Mouse (Mus musculus) embryo, embryonic 10.5 days (tissue): ENCODE measurements around the gene Unc5c.

Experiments
- DNase-seq: peaks from one replicate; pipeline ENCODE4 v3.0.0-alpha.2; 2015; ENCODE audit warnings: low spot score

Gene Unc5c

DNA sequence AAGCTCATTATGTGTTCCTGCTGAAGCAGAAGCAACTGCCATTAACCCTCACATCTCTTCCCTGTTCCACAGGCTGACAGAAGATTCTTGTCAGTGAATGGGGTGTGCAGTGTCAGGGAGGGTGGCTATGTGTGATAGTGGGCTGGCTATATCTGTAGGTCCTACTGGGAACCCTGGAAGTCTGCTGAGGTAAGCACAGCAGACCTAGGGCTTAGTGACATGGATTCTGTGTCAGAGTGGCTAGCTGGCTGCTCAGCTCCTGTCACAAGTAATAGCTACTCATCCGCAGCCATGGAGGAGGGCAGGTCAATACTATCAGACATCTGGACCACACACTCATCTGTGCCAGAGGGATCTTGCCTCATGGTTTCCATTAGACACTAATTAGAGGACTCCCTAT, 349.8 kb downstream of the Unc5c start:
- peak; percentile 22 for DNase-seq

DNA sequence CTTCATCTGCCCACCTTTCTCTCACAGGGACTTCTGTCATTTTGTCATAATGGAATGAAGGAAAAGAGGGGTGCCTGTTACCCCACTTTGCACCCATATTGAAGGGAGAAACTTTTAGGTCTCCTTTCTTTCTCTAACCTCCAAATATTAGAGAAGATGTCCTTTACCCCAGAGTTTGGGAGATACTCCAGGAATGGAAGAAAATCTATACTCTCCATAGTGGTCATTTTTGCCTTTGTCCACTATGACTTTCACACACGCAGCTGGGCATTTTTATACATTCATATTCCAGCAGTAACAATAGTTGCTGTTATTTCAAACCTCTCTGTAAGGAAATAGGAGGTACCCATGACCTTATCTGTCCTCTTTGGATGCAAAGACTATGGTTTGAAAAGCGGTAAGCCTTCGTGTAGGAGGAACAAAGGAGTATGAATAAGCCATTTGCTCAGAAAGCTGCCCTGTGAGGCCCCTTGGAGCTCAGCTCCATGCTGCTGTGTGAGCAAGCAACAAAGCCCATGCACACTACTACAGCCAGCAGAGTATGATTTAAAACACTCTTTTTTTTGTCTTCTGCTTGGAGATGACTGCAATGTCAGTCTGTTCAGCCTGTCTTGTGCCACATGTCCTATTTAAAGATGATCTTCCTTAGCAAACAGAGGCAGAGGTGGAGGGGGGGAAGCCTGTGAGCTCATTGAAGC, 353.7 kb downstream of the Unc5c start:
- peak; percentile 44 for DNase-seq

DNA sequence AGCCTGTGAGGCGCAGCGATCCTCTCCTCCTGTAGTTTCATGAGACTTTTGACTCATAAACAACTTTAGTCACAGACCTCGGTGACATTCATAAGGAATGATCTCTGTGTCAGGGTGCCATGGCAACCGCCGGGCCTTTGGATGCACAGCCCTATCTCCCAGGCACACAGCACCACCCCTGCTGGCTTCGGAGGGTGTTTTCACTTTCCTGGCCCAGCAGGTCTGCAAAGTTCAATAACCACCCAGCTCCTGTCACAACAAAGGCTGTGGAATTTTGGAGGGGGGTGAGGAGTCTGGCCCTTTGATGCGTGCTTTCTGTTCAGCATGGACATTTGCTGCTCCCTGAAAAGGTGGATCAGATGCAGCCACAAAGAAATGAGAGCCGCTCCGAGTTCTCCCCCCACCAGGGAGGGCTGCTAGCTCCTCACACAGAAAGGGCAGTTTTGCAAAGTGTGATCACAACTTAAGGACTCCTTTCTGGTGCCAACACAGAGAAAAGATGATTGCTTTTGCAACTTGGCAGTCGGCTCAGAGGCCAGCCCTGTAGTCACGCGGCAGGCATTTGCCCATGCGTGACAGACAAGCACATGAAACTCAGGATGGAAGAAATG, 354.4 kb downstream of the Unc5c start:
- DNase-seq = peak; percentile 88

DNA sequence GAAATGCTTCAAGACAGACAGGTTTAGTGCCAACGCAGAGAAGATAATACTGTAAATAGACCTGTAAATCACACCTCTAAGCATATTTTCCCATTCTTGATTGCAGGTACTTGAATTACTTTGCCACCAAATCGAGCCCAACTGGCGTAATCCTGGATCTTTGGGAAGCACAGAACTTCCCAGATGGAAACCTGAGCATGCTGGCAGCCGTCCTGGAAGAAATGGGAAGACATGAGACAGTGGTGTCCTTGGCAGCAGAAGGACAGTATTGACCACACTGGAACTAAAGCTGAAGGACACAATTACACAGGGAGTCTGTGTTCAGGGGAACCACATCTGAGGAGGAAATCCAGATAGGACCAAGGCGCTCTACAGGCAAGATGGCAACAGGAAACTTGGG, 363.3 kb downstream of the Unc5c start:
- no peak for DNase-seq

DNA sequence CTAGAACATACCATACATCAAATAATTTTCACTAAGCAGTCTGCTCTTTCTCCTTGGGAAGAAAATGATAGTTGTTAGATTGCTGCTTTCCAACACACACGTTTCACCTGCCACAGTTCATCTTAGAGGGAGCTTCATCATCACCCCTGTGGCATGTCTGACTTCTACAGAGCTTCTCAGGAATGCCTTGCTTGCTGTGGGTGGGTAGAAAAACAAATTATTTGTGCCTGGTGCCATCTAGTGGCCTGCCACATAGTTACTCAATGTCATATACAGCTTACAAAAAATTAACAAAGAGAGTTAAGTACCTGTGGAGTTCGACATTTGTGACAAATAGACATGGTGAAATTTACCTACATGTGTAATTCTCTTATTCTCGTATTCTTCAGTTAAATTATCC, 366.1 kb downstream of the Unc5c start:
- peak; percentile 79 for DNase-seq

DNA sequence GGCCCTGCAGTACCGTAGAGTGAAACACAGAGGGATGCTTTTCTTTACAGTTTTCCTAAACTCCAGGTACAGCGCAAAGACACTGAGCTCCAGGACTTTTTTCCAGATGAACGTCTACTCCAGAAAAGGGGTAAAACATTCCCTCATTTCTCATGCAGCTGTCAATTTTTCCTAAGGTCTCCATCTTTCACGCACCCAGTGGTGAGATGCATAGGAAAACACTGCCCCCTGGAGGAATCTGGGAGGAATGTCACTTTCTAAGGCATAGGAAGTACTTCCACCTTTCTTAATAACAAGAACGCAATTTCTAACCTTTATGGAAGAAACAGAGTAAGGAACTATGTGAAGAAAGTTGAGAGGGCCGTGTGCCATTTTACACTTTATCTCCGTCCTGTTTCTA, 373.8 kb downstream of the Unc5c start:
- DNase-seq = peak; percentile 82

DNA sequence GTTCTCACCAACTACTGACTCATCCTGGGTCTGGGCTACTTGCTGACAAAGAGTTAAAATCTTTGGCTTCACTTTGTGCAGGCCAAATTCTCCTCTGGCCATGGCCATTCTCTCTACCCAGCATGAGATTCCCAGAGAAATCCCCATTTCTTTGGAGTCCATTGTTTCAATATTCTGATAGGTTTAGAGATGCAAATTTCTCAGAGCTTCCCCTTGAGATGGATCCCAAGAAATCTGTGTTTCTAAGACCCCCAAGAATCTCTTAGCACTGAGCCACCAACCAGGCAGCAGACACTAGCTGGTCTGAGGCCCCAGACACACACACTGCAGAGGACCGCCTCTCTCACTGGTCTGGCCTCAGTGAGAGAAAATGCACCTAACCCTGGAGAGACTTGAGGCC, 384.2 kb downstream of the Unc5c start:
- no peak for DNase-seq

DNA sequence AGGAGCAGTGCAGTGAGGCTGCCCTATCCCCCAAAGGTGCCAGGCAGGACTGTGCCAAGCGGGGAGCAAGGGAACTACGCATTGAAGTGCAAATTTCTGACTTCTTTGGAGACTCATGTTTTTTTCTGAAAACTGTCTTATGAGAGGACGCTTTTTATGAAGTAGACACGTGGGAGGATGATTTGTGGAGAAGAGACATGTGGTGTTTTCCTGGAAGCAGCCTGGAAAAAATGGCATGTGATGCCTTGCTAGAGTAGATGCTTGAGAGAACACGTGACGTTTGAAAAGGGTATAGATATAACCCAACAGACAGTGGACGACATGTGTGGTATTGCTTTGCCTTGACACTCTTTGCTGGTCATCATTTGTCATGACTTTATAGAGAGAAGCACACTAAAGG, 385.1 kb downstream of the Unc5c start:
- no peak for DNase-seq

DNA sequence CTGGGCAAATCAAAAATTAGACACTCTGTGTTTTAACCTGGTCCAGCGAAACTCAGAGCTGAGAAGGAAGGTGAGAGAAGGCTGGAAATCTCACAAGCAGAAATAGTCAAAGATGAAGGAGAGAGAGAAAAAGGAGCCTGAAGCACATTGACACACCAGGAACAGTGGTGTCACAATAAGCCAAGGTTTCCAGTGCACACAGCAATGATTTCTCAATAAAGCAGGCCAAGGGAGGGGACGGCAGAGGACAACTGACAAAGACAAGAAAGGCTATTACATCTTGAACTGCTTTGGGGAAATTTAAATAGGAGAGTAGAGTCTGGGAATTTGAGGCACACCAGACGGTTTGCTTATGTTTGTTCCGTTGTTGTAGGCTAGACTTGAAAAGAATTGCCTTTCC, 389.3 kb downstream of the Unc5c start:
- no peak for DNase-seq

DNA sequence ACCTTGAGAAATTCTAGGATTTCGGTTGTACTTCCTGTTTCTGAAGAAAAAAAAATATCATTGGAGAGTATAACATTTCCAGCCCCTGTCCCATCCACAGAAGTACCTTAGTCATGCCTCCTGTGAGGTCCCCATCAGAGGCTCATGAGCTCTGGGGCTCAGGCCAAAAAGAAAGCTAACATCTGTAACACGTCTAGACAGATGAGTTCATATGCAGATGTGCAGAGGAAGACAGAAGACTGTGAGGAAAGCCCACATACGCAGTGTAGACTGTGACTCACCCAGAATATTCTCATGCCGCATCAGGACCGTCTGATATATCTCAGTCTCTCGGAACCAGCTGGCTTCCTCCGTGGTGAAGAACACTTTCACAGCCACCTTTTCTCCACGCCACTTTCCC, 392.1 kb downstream of the Unc5c start:
- DNase-seq = no peak

DNA sequence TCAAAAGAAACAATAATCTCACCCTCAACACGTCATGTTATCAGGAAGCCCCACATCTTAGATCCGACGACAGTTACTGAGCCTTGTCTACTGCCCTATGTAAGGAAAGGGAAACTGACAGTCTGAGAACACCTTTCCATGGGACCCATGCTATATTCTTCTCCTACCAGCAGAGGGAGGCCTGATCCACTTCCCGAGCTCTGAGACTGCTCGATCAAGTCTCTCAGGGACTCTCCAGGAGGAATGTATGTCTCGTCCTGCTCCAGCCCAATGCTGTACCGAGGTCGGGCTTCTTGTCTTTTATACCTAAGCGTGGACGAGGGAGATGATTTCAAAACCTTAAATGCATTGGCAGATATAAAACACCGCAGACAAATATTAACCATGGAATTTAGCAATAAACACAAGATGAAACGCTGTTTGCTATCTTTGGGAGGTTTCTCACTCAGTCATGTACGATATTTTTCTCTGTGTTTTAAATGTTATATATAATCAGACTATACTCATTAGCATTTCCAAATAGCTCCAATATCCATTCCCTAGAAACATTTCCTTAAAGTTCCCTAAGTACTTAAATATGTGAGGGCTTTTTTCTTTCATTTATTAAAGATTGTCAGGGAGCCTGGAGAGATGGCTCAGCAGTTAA, 397.9 kb downstream of the Unc5c start:
- peak; percentile 88 for DNase-seq

DNA sequence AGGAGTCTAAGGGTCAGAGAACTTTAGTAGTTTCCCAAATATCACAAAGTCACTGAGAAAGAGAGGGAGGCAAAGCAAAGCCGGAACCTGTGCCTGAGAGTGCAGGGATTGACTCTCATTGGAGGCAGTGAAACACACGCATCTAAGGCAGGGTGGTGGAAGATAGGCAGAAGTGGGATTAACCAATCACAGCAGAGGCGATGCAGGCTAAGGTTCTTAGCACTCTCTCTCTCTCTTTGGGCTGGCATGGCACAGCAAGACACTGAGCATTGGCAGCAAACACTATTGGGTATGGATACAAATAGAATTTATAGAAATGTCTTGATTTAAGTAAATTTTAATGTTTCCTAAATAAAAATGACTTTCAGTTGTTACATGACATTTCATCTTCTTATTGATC, 406.8 kb downstream of the Unc5c start:
- DNase-seq = no peak

DNA sequence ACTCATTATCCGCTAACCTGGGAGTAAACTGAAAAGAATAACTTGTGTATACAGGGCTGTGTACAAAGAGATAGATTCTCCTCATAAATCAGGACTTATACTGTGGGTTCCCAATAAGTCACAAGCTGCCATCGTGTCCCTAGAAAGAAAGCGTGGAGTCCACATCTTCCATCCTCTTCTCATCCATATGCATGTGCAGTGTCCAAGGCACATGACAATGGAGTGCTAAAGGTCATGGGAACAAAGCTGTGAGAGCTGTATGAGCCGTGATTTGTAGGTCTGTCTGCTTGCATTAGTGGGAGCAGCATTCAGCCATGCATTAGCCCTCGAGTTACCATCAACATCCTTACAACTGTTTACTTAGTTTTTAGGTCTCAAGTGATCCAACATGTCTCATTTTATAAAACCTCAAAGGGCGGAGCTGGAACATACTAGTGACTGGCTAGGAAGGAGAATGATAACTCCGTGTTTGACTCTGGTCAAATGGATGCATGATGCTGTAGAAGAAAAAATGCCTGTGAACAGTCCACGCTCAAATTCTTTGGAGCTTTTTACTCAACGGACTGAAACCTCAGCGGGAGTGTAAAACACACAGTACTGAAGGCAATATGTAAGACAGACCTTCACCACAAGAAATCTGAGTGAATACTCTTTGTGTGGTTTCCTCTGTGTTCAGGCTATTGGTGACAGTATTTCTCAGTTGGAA, 407.5 kb downstream of the Unc5c start:
- DNase-seq = peak; percentile 72

DNA sequence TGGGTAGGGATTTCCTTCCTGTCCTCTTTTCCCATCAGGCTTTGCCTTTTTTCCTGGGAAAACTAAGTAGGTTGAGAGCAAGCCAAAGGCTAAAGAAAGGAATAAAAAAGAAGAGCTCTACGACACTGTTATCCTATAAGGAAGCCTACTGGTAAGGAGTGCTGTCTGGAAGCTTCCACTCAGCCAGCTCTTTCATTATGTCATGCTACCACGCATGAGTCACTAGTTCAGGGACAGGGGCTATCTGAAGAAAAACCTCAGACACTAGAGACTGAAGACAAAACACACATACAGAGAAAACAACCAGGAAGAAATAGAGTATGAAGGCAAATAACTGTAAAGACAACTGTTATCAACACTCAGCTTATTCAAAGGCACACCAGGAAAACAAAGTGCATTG, 417.5 kb downstream of the Unc5c start:
- no peak for DNase-seq

DNA sequence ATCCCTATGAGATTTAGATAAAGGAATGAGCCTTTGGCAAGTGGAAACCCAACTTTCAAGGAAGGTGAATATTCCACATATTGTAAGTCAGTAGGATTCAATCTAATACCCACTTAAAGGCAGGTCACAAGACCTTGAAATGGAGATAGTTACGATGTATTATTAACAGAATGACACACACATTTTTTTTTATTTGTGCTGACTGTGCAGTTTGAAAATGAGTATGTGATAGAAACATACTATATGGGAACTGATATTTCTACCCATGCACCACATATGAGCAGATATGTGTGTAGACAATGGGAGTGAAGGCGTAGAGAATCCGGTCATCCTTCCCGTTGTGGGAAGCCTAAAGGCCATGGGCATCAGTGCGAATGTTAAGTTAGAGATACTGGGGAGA, 419.2 kb downstream of the Unc5c start:
- no peak for DNase-seq
